Mouse (Mus musculus) lung, adult 18-20 months (tissue): ENCODE data around the gene Mtmr4.

Experiments used
- DNase-seq, 2 experiments: peaks; one replicate each; pipeline ENCODE4 v3.0.0; 2022; ENCODE audit warnings: mixed read lengths in 2 of 2

Gene Mtmr4

GRCm38 (mm10) chr11:87581933-87582710, 9.8 kb upstream of the Mtmr4 start:
- no peak for DNase-seq

GRCm38 (mm10) chr11:87583291-87584034, 8.5 kb upstream of the Mtmr4 start:
- DNase-seq: no peak

GRCm38 (mm10) chr11:87584711-87585505, 7.1 kb upstream of the Mtmr4 start:
- DNase-seq: peak; percentile 56 to 68

- no peak for DNase-seq
Observed at GRCm38 (mm10) chr11:87587211-87587874, 4.6 kb upstream of the Mtmr4 start.

GRCm38 (mm10) chr11:87589605-87590004, 2.4 kb upstream of the Mtmr4 start:
- no peak for DNase-seq

- peak in 1 of 2 experiments; percentile 48 for DNase-seq
Observed at GRCm38 (mm10) chr11:87590841-87591525, 979 bp upstream of the Mtmr4 start.

- DNase-seq: no peak
Observed at GRCm38 (mm10) chr11:87592354-87592695, 363 bp downstream of the Mtmr4 start.

- DNase-seq: no peak
Observed at GRCm38 (mm10) chr11:87592713-87593598, 994 bp downstream of the Mtmr4 start.

GRCm38 (mm10) chr11:87595327-87595841, 3.4 kb downstream of the Mtmr4 start:
- DNase-seq: peak; percentile 92 to 95

GRCm38 (mm10) chr11:87595976-87596375, 4.0 kb downstream of the Mtmr4 start:
- DNase-seq: no peak

- no peak for DNase-seq
Observed at GRCm38 (mm10) chr11:87596492-87596891, 4.5 kb downstream of the Mtmr4 start.

GRCm38 (mm10) chr11:87597061-87597460, 5.1 kb downstream of the Mtmr4 start:
- DNase-seq: no peak

- DNase-seq: peak; percentile 57 to 59
Observed at GRCm38 (mm10) chr11:87599395-87600089, 7.6 kb downstream of the Mtmr4 start.

- peak; percentile 41 to 63 for DNase-seq
Observed at GRCm38 (mm10) chr11:87600322-87600853, 8.4 kb downstream of the Mtmr4 start.

- no peak for DNase-seq
Observed at GRCm38 (mm10) chr11:87602234-87602633, 10.3 kb downstream of the Mtmr4 start.

- DNase-seq: no peak
Observed at GRCm38 (mm10) chr11:87603571-87603970, 11.6 kb downstream of the Mtmr4 start.

- peak in 1 of 2 experiments; percentile 48 for DNase-seq
Observed at GRCm38 (mm10) chr11:87609264-87609663, 17.3 kb downstream of the Mtmr4 start.

GRCm38 (mm10) chr11:87611547-87611946, 19.6 kb downstream of the Mtmr4 start:
- DNase-seq: no peak

- DNase-seq: no peak
Observed at GRCm38 (mm10) chr11:87613972-87614371, 22.0 kb downstream of the Mtmr4 start.

- no peak for DNase-seq
Observed at GRCm38 (mm10) chr11:87615551-87615950, 23.6 kb downstream of the Mtmr4 start.
